ENCODE assay signal across 32 mouse cellular contexts in the genomic region with DNA sequence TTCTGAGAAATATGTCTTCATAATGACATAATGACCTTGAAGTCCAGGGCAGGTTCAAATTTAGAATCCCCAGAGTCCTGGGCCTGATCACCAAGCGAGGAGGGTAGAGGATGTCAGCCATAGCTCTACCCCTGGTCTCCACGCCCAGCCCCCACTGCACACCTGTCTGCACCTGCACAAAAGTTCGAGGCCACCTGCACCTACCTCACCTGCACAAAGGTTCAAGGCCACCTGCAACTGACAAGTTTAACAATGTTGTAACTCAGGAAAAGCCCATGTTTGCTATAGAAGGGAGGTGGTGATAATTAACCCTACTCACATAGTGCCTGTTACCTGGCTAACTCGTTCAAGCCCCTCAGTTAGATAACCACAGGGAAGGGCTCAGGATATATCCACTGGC. TPM values are rescaled to one million over a fixed set of nuclear protein-coding genes. Genes with fewer than 3 reads are reported as not detected.
A peak's percentile ranks its signal among the peaks of the same experiment; 100 is the strongest.
DNase-seq lines count a peak whose midpoint lies in the region; ATAC-seq and TF ChIP-seq lines count a peak whose summit lies in the region.
"Had no signal": no experiment of that assay in that cellular context is flagged by ENCODE, and none has a peak within 500 bp of the region (broad histone marks: within the 10 kb centered on the region; RNA-seq: fewer than 3 reads in every experiment).

No protein-coding gene starts in this region.

- TF ChIP-seq CTCF in cerebellum, adult 2 months (IDR thresholded peaks at IDR 0.05; ENCODE audit: borderline replicate concordance, insufficient read depth, low read depth, low read length): no peak
- TF ChIP-seq CTCF in stomach, postnatal 0 days (IDR thresholded peaks at IDR 0.05; ENCODE audit: low read depth): no peak

- 0 out of 2 replicates have a peak overlapping the region, but pooled peaks have one; percentile 31 for H3K27ac ChIP-seq in cerebellum, adult 2 months (ENCODE audit: insufficient read depth, low read length)
- H3K27ac ChIP-seq in stomach, embryonic 16.5 days (ENCODE audit: low read length): no peak overlapping the region
- no peak overlapping the region for H3K27ac ChIP-seq in stomach, postnatal 0 days (replicated peaks)
- H3K27ac ChIP-seq: embryonic facial prominence, embryonic 10.5 days; embryonic facial prominence, embryonic 13.5 days; forebrain, embryonic 10.5 days; forebrain, embryonic 13.5 days; heart, adult 2 months; heart, embryonic 10.5 days; heart, embryonic 13.5 days; hindbrain, embryonic 14.5 days; hindbrain, postnatal 0 days had no signal

- peaks cover 65% of the 10 kb centered on the region for H3K4me1 ChIP-seq in cerebellum, adult 2 months (ENCODE audit: control insufficient read depth, insufficient read depth, low read length)
- H3K4me1 ChIP-seq in stomach, embryonic 16.5 days (ENCODE audit: control insufficient read depth, insufficient read depth, low read length): peaks cover 3% of the 10 kb centered on the region; the same call in 1 of the 2 replicates
- no peaks in the 10 kb centered on the region for H3K4me1 ChIP-seq in stomach, postnatal 0 days (replicated peaks; ENCODE audit: control insufficient read depth, insufficient read depth)
- H3K4me1 ChIP-seq: forebrain, embryonic 13.5 days had no signal

- 0 out of 2 replicates have a peak, but pooled peaks have one; percentile 39 for ATAC-seq in stomach, embryonic 16.5 days (ENCODE audit: insufficient read depth, low FRiP score)
- ATAC-seq in stomach, postnatal 0 days (ENCODE audit: low FRiP score, low TSS enrichment): no peak
- ATAC-seq: forebrain, embryonic 13.5 days; forebrain, embryonic 16.5 days; hindbrain, postnatal 0 days; inflammation-experienced regulatory T-cells, adult 6 months; Patski had no signal

- no peak for TF ChIP-seq POLR2A in cerebellum, adult 2 months (IDR thresholded peaks at IDR 0.05; ENCODE audit: borderline replicate concordance, insufficient read depth, low read length)

- no peak for DNase-seq in cerebellum, adult 2 months
- no peak for DNase-seq in cerebellum, postnatal 14 days
- DNase-seq in stomach, postnatal 0 days (ENCODE audit: low spot score): no peak
- DNase-seq in large intestine, adult 2 months (ENCODE audit: low read depth, low spot score): peak; percentile 39
- no peak for DNase-seq in adipocyte (ENCODE audit: low spot score)
- DNase-seq: adrenal gland, adult 2 months; adrenal gland, postnatal 14 days; B cell, adult 2 months; cerebellum, adult 11 months; cerebellum, adult 9-11 months; cerebellum, postnatal 36 days; embryo, embryonic 11 days; gastrocnemius, postnatal 10 days; gastrocnemius, postnatal 36 days; heart, adult 2 months; heart, postnatal 14 days; heart, postnatal 4 days had no signal

- H3K9me3 ChIP-seq in stomach, embryonic 16.5 days (replicated peaks; ENCODE audit: control insufficient read depth, low read length): no peaks in the 10 kb centered on the region
- H3K9me3 ChIP-seq in stomach, postnatal 0 days (ENCODE audit: control insufficient read depth, low read length): no peaks in the 10 kb centered on the region
- H3K9me3 ChIP-seq: embryonic facial prominence, embryonic 10.5 days; embryonic facial prominence, embryonic 13.5 days; forebrain, embryonic 10.5 days; forebrain, embryonic 13.5 days; G1E; heart, embryonic 10.5 days; heart, embryonic 13.5 days had no signal

- no peaks in the 10 kb centered on the region for H3K27me3 ChIP-seq in cerebellum, adult 2 months (ENCODE audit: control insufficient read depth, insufficient read depth, low read length)
- no peaks in the 10 kb centered on the region for H3K27me3 ChIP-seq in stomach, embryonic 16.5 days (ENCODE audit: control insufficient read depth, insufficient read depth, low read length)
- no peaks in the 10 kb centered on the region for H3K27me3 ChIP-seq in stomach, postnatal 0 days (ENCODE audit: control insufficient read depth, insufficient read depth, low read length)
- H3K27me3 ChIP-seq: forebrain, embryonic 13.5 days had no signal

- H3K4me3 ChIP-seq in cerebellum, adult 2 months (replicated peaks; ENCODE audit: insufficient read depth, low read depth, low read length): no peak overlapping the region
- no peak overlapping the region for H3K4me3 ChIP-seq in stomach, embryonic 16.5 days (replicated peaks; ENCODE audit: low read length)
- H3K4me3 ChIP-seq in stomach, postnatal 0 days (ENCODE audit: low read depth, low read length): no peak overlapping the region
- H3K4me3 ChIP-seq: embryonic facial prominence, embryonic 10.5 days; embryonic facial prominence, embryonic 13.5 days; forebrain, embryonic 10.5 days; forebrain, embryonic 13.5 days; heart, adult 2 months; heart, embryonic 10.5 days; heart, embryonic 13.5 days had no signal

- no peak overlapping the region for H3K4me2 ChIP-seq in stomach, embryonic 16.5 days (ENCODE audit: low read depth, low read length)
- no peak overlapping the region for H3K4me2 ChIP-seq in stomach, postnatal 0 days (replicated peaks; ENCODE audit: low read depth)
- H3K4me2 ChIP-seq: embryonic facial prominence, embryonic 13.5 days; forebrain, embryonic 13.5 days; heart, embryonic 13.5 days; hindbrain, embryonic 14.5 days had no signal

- no peaks in the 10 kb centered on the region for H3K36me3 ChIP-seq in stomach, embryonic 16.5 days (ENCODE audit: control insufficient read depth, insufficient read depth, low read length)
- no peaks in the 10 kb centered on the region for H3K36me3 ChIP-seq in stomach, postnatal 0 days (ENCODE audit: control insufficient read depth, insufficient read depth, low read length)
- H3K36me3 ChIP-seq: embryonic facial prominence, embryonic 10.5 days; embryonic facial prominence, embryonic 13.5 days; forebrain, embryonic 10.5 days; G1E; heart, embryonic 10.5 days; heart, embryonic 13.5 days had no signal

- no peak for TF ChIP-seq EP300 in stomach, postnatal 0 days (optimal IDR thresholded peaks at IDR 0.05)

- H3K9ac ChIP-seq in stomach, embryonic 16.5 days (ENCODE audit: low read length): no peak overlapping the region
- no peak overlapping the region for H3K9ac ChIP-seq in stomach, postnatal 0 days (ENCODE audit: low read length)
- H3K9ac ChIP-seq: embryonic facial prominence, embryonic 13.5 days; forebrain, embryonic 13.5 days; heart, embryonic 13.5 days; hindbrain, embryonic 14.5 days had no signal

- 82% methylated on average over 4 of the region's 4 CpGs for WGBS in cerebellum, adult 2 months
- 55% methylated on average over 4 of the region's 4 CpGs for WGBS in stomach, embryonic 16.5 days
- WGBS in stomach, postnatal 0 days: 46% methylated on average over 4 of the region's 4 CpGs
- WGBS in large intestine, adult 2 months: 40% methylated on average over 4 of the region's 4 CpGs

RNA-seq across cellular contexts. Expression of a gene that starts 16.0 kb away (rescaled TPM):
- polyA plus RNA-seq in cerebellum, adult 2 months (2012; rRNA removed): 30.3 and 35.1 TPM in 2 replicates
- polyA plus RNA-seq in stomach, embryonic 16.5 days (2015; fragmentation: Nextera tagmentation; extraction: Ambion mirVana): 0.29 and 0.40 TPM in 2 replicates
- polyA plus RNA-seq in stomach, postnatal 0 days (2015; fragmentation: Nextera tagmentation; extraction: Ambion mirVana): 0.22 and 0.41 TPM in 2 replicates
- 0.08 and 0.12 TPM in 2 replicates for polyA plus RNA-seq in large intestine, adult 2 months (2012; rRNA removed)
- polyA plus RNA-seq: G1E; inflammation-experienced regulatory T-cells, adult 6 months; Patski had no signal

RNA-seq across cellular contexts. Expression of a gene that starts 49.0 kb away (rescaled TPM):
- polyA plus RNA-seq in cerebellum, adult 2 months (2012; rRNA removed): 0.60 and 0.79 TPM in 2 replicates
- not detected in 2 replicates for polyA plus RNA-seq in stomach, embryonic 16.5 days (2015; fragmentation: Nextera tagmentation; extraction: Ambion mirVana)
- not detected in 2 replicates for polyA plus RNA-seq in stomach, postnatal 0 days (2015; fragmentation: Nextera tagmentation; extraction: Ambion mirVana)
- not detected in 2 replicates for polyA plus RNA-seq in large intestine, adult 2 months (2012; rRNA removed)
- polyA plus RNA-seq: embryonic facial prominence, embryonic 10.5 days; embryonic facial prominence, embryonic 13.5 days; forebrain, embryonic 10.5 days; forebrain, embryonic 13.5 days; forebrain, embryonic 16.5 days; G1E; heart, adult 2 months; heart, embryonic 10.5 days; heart, embryonic 13.5 days; heart, embryonic 16.5 days; hindbrain, embryonic 11.5 days; hindbrain, embryonic 14.5 days; inflammation-experienced regulatory T-cells, adult 6 months; Patski had no signal

Comparison
In these comparisons a context has a peak if more than half of its experiments do, and no peak if none do; other contexts are left out.
1. RNA of a gene that starts 16.0 kb away (polyA plus RNA-seq): 30.3 to 35.1 TPM in cerebellum, adult 2 months; 0.29 to 0.40 TPM in stomach, embryonic 16.5 days, 0.22 to 0.41 TPM in stomach, postnatal 0 days and 0.08 to 0.12 TPM in large intestine, adult 2 months; every median in the first group is over 10 times any median in the second.